Mouse (Mus musculus): ENCODE results near the gene Iqce. TPM values are rescaled to one million over a fixed set of nuclear protein-coding genes. Genes with fewer than 3 reads are reported as not detected.

The Iqce gene
- 26.0 and 26.3 TPM in 2 replicates for polyA plus RNA-seq (2015; fragmentation: Nextera tagmentation; extraction: Ambion mirVana)

- peak within 1 kb of the TSS; percentile 77 for H3K4me2 ChIP-seq
- H3K4me3 ChIP-seq: peak within 1 kb of the TSS; percentile 73
- peaks cover 60% of the 10 kb centered on the region for H3K4me1 ChIP-seq (replicated peaks)
- peak; percentile 53 for ATAC-seq (ENCODE audit: low FRiP score)
- H3K27ac ChIP-seq: peak within 1 kb of the TSS; percentile 91
- H3K27me3 ChIP-seq: no peaks in the 10 kb centered on the region
- peaks cover 23% of the 10 kb centered on the region for H3K36me3 ChIP-seq
- no peaks in the 10 kb centered on the region for H3K9me3 ChIP-seq
- peak within 1 kb of the TSS; percentile 92 for H3K9ac ChIP-seq
- WGBS: under 1% methylated on average over 33 of the region's 33 CpGs
Observed at GRCm38 (mm10) chr5:140702103-140702513, at the start of gene Iqce. Iqce (minus strand) TSS chr5:140702378.

- H3K4me2 ChIP-seq: no peak overlapping the region
- H3K36me3 ChIP-seq: peaks cover 13% of the 10 kb centered on the region
- 3% methylated on average over 1 of the region's 2 CpGs for WGBS
- no peak overlapping the region for H3K4me3 ChIP-seq
- no peak for ATAC-seq (ENCODE audit: low FRiP score)
- no peaks in the 10 kb centered on the region for H3K27me3 ChIP-seq
- H3K4me1 ChIP-seq (replicated peaks): peaks cover 15% of the 10 kb centered on the region
- no peak overlapping the region for H3K27ac ChIP-seq
- H3K9ac ChIP-seq: no peak overlapping the region
- no peaks in the 10 kb centered on the region for H3K9me3 ChIP-seq
Observed at GRCm38 (mm10) chr5:140750925-140751324, 48.7 kb upstream of the Iqce start.

GRCm38 (mm10) chr5:140749062-140749875 lies 47.1 kb upstream of the Iqce start:
- H3K4me3 ChIP-seq: peak overlapping the region; percentile 18
- peaks cover 6% of the 10 kb centered on the region; the same call in 1 of the 2 replicates for H3K36me3 ChIP-seq
- 21% methylated on average over 12 of the region's 12 CpGs for WGBS
- H3K9ac ChIP-seq: peak overlapping the region; percentile 57
- H3K9me3 ChIP-seq: no peaks in the 10 kb centered on the region
- peak; percentile 53 for ATAC-seq (ENCODE audit: low FRiP score)
- H3K27ac ChIP-seq: no peak overlapping the region
- no peaks in the 10 kb centered on the region for H3K27me3 ChIP-seq
- H3K4me2 ChIP-seq: peak overlapping the region; percentile 44
- H3K4me1 ChIP-seq (replicated peaks): peaks cover 15% of the 10 kb centered on the region

GRCm38 (mm10) chr5:140748425-140748824 lies 46.2 kb upstream of the Iqce start:
- H3K27me3 ChIP-seq: no peaks in the 10 kb centered on the region
- no peaks in the 10 kb centered on the region for H3K9me3 ChIP-seq
- H3K27ac ChIP-seq: no peak overlapping the region
- H3K9ac ChIP-seq: no peak overlapping the region
- H3K36me3 ChIP-seq: peaks cover 6% of the 10 kb centered on the region; the same call in 1 of the 2 replicates
- no peak overlapping the region for H3K4me2 ChIP-seq
- ATAC-seq (ENCODE audit: low FRiP score): no peak
- H3K4me1 ChIP-seq (replicated peaks): peaks cover 20% of the 10 kb centered on the region
- 84% methylated on average over 10 of the region's 10 CpGs for WGBS
- H3K4me3 ChIP-seq: no peak overlapping the region

- Histone ChIP-seq H3K9ac (no peak overlapping the region), H3K4me2 (no peak overlapping the region), H3K4me1 (replicated peaks) (peaks cover 12% of the 10 kb centered on the region), H3K27me3 (no peaks in the 10 kb centered on the region), H3K9me3 (no peaks in the 10 kb centered on the region), H3K27ac (no peak overlapping the region), H3K4me3 (no peak overlapping the region), H3K36me3 (no peaks in the 10 kb centered on the region)
- ATAC-seq (ENCODE audit: low FRiP score): 0 out of 2 replicates have a peak, but pooled peaks have one; percentile 10
- 33% methylated on average over 12 of the region's 12 CpGs for WGBS
Observed at GRCm38 (mm10) chr5:140743706-140744131, 41.5 kb upstream of the Iqce start.

- Histone ChIP-seq H3K4me2 (no peak overlapping the region), H3K27ac (no peak overlapping the region), H3K9ac (no peak overlapping the region), H3K4me3 (no peak overlapping the region), H3K27me3 (peaks cover 8% of the 10 kb centered on the region), H3K9me3 (no peaks in the 10 kb centered on the region), H3K36me3 (no peaks in the 10 kb centered on the region), H3K4me1 (replicated peaks) (peaks cover 8% of the 10 kb centered on the region; the same call in 1 of the 2 replicates)
- no peak for ATAC-seq (ENCODE audit: low FRiP score)
Observed at GRCm38 (mm10) chr5:140741877-140742276, 39.7 kb upstream of the Iqce start.

- no peak overlapping the region for H3K4me2 ChIP-seq
- no peak overlapping the region for H3K4me3 ChIP-seq
- WGBS: 75% methylated on average over 11 of the region's 11 CpGs
- no peak for ATAC-seq (ENCODE audit: low FRiP score)
- H3K27me3 ChIP-seq: peaks cover 17% of the 10 kb centered on the region
- no peaks in the 10 kb centered on the region for H3K36me3 ChIP-seq
- H3K9ac ChIP-seq: no peak overlapping the region
- H3K4me1 ChIP-seq (replicated peaks): peaks cover 8% of the 10 kb centered on the region; the same call in 1 of the 2 replicates
- no peaks in the 10 kb centered on the region for H3K9me3 ChIP-seq
- H3K27ac ChIP-seq: no peak overlapping the region
Observed at GRCm38 (mm10) chr5:140741040-140741439, 38.9 kb upstream of the Iqce start.

- Histone ChIP-seq H3K4me1 (replicated peaks) (peaks cover 16% of the 10 kb centered on the region), H3K9me3 (no peaks in the 10 kb centered on the region), H3K27ac (no peak overlapping the region), H3K4me3 (no peak overlapping the region), H3K4me2 (no peak overlapping the region), H3K36me3 (no peaks in the 10 kb centered on the region), H3K27me3 (peaks cover 29% of the 10 kb centered on the region), H3K9ac (no peak overlapping the region)
- WGBS: 87% methylated on average over 12 of the region's 12 CpGs
- no peak for ATAC-seq (ENCODE audit: low FRiP score)
Observed at GRCm38 (mm10) chr5:140739813-140740212, 37.6 kb upstream of the Iqce start.

- Histone ChIP-seq H3K9ac (0 out of 2 replicates have a peak overlapping the region, but pooled peaks have one; percentile 40), H3K27me3 (peaks cover 37% of the 10 kb centered on the region), H3K27ac (no peak overlapping the region), H3K4me1 (replicated peaks) (peaks cover 11% of the 10 kb centered on the region), H3K4me2 (no peak overlapping the region), H3K4me3 (no peak overlapping the region; the same call in 1 of the 2 replicates), H3K36me3 (no peaks in the 10 kb centered on the region), H3K9me3 (no peaks in the 10 kb centered on the region)
- WGBS: 18% methylated on average over 13 of the region's 13 CpGs
- no peak for ATAC-seq (ENCODE audit: low FRiP score)
Observed at GRCm38 (mm10) chr5:140736166-140736565, 34.0 kb upstream of the Iqce start.

- H3K4me3 ChIP-seq: peak overlapping the region; percentile 32
- H3K27ac ChIP-seq: no peak overlapping the region
- H3K9ac ChIP-seq: peak overlapping the region; percentile 40
- H3K27me3 ChIP-seq: peaks cover 37% of the 10 kb centered on the region
- 1% methylated on average over 22 of the region's 22 CpGs for WGBS
- H3K4me2 ChIP-seq: peak overlapping the region; percentile 53
- no peaks in the 10 kb centered on the region for H3K9me3 ChIP-seq
- H3K4me1 ChIP-seq (replicated peaks): peaks cover 8% of the 10 kb centered on the region
- ATAC-seq (ENCODE audit: low FRiP score): 0 out of 2 replicates have a peak, but pooled peaks have one; percentile 28
- no peaks in the 10 kb centered on the region for H3K36me3 ChIP-seq
Observed at GRCm38 (mm10) chr5:140735297-140735696, 33.1 kb upstream of the Iqce start.

GRCm38 (mm10) chr5:140733336-140733735 lies 31.2 kb upstream of the Iqce start:
- WGBS: 78% methylated on average over 3 of the region's 3 CpGs
- Histone ChIP-seq H3K9ac (no peak overlapping the region), H3K4me1 (replicated peaks) (peaks cover 8% of the 10 kb centered on the region), H3K4me2 (no peak overlapping the region), H3K9me3 (no peaks in the 10 kb centered on the region), H3K4me3 (no peak overlapping the region), H3K36me3 (no peaks in the 10 kb centered on the region), H3K27ac (no peak overlapping the region), H3K27me3 (peaks cover 37% of the 10 kb centered on the region)
- ATAC-seq (ENCODE audit: low FRiP score): no peak

GRCm38 (mm10) chr5:140732195-140732594 lies 30.0 kb upstream of the Iqce start:
- H3K36me3 ChIP-seq: no peaks in the 10 kb centered on the region
- 64% methylated on average over 4 of the region's 4 CpGs for WGBS
- no peak overlapping the region for H3K4me3 ChIP-seq
- no peaks in the 10 kb centered on the region for H3K9me3 ChIP-seq
- H3K9ac ChIP-seq: no peak overlapping the region
- H3K4me2 ChIP-seq: no peak overlapping the region
- H3K4me1 ChIP-seq (replicated peaks): peaks cover 8% of the 10 kb centered on the region
- H3K27me3 ChIP-seq: peaks cover 32% of the 10 kb centered on the region
- H3K27ac ChIP-seq: no peak overlapping the region
- ATAC-seq (ENCODE audit: low FRiP score): no peak
